Mouse (Mus musculus) olfactory bulb, adult 2 months (tissue): Measurements from ENCODE around the gene Aspn. TPM values are rescaled to one million over a fixed set of nuclear protein-coding genes. Genes with fewer than 3 reads are reported as not detected.

Source experiments
- H3K27ac ChIP-seq: fragments of 200-500 bp; 2 replicates; pipeline ENCODE4 v1.5.1; 2012; ENCODE audit warnings: low read depth, low read length; ENCODE audit not compliant: insufficient read depth
- H3K4me1 ChIP-seq: fragments of 200-500 bp; 2 replicates; pipeline ENCODE4 v1.6.1; 2012; ENCODE audit warnings: low read length; ENCODE audit not compliant: control insufficient read depth, insufficient read depth
- H3K4me3 ChIP-seq: fragments of 200-500 bp; 2 replicates; pipeline ENCODE4 v1.5.1; 2012; ENCODE audit warnings: mild to moderate bottlenecking, low read depth, low read length, moderate library complexity; ENCODE audit not compliant: insufficient read depth
- CTCF ChIP-seq: fragments of 200-500 bp; IDR thresholded peaks from 2 replicates; pipeline ENCODE4 v1.5.1; 2012; ENCODE audit warnings: low read depth, mild to moderate bottlenecking, low read length, moderate library complexity; ENCODE audit not compliant: insufficient read depth
- POLR2A ChIP-seq: fragments of 200-500 bp; IDR thresholded peaks from 2 replicates; pipeline ENCODE4 v1.6.1; 2012; ENCODE audit warnings: mild to moderate bottlenecking, low read depth, low read length, moderate library complexity; ENCODE audit not compliant: insufficient read depth
- WGBS: fragments of 180-500 bp; shearing (Covaris S2); methylation state at CpG from one replicate; pipeline ENCODE4 v1.1.7; 2018; 5-methylcytosine and 5-hydroxymethylcytosine counted together
- polyA plus RNA-seq: library from polyadenylated mRNA; stranded (reverse); fragments of >200 nt; gene quantifications from 2 replicates; pipeline ENCODE4 v1.2.4, GENCODE M21; 2012; ENCODE audit warnings: low replicate concordance; ENCODE audit not compliant: missing spikeins, insufficient read depth, insufficient read length

Aspn gene
- polyA plus RNA-seq, 1 experiment: not detected

- Histone ChIP-seq H3K4me1 (no peaks in the 10 kb centered on the region), H3K27ac (no peak overlapping the region), H3K4me3 (no peak overlapping the region)
- no peak for TF ChIP-seq CTCF
- TF ChIP-seq POLR2A: no peak
- WGBS: 86% methylated on average over 1 of the region's 1 CpGs
These were observed 2.3 kb downstream of the Aspn start for GRCm38 (mm10) chr13:49546517-49546916.

DNA sequence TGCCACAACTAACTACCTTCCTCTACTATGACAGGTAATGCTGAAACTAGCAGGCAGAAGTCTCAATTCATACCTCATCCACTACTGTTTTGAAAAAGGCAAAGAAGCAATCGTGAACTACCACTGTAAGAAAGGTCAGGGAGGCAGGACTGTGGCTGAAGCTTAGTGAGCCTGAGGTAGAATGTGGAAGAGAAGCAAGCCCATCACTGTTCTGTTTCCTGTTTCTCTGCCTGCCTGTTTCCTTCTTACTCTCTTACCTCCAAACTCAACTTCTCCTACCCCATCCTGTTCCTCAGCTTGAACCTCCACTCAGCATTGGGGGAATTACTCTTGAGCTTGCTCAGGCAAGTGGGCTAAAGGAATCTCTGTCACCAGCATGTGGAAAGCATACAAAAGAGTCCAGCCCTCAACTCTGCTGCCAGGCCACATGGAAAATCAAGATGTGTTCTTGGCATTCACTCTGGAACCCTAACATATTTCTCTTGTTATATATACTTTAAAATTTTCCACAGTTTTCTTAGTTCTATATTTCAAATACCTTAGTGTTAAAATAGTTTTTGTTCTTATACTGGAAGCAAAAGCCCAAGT lies 3.4 kb downstream of the Aspn start:
- no peaks in the 10 kb centered on the region for H3K4me1 ChIP-seq
- 71% methylated on average over 1 of the region's 1 CpGs for WGBS
- H3K27ac ChIP-seq: no peak overlapping the region
- TF ChIP-seq POLR2A (no peak), CTCF (no peak)
- no peak overlapping the region for H3K4me3 ChIP-seq

- Histone ChIP-seq H3K4me3 (no peak overlapping the region), H3K4me1 (no peaks in the 10 kb centered on the region), H3K27ac (no peak overlapping the region)
- TF ChIP-seq CTCF: no peak
- TF ChIP-seq POLR2A: no peak
- WGBS: 97% methylated on average over 3 of the region's 3 CpGs
These were observed 5.4 kb downstream of the Aspn start for GRCm38 (mm10) chr13:49549616-49550015.

- 91% methylated on average over 5 of the region's 5 CpGs for WGBS
- H3K27ac ChIP-seq: no peak overlapping the region
- H3K4me3 ChIP-seq: no peak overlapping the region
- H3K4me1 ChIP-seq: no peaks in the 10 kb centered on the region
- TF ChIP-seq CTCF (no peak), POLR2A (no peak)
These were observed 10.3 kb downstream of the Aspn start for GRCm38 (mm10) chr13:49554519-49554918.

DNA sequence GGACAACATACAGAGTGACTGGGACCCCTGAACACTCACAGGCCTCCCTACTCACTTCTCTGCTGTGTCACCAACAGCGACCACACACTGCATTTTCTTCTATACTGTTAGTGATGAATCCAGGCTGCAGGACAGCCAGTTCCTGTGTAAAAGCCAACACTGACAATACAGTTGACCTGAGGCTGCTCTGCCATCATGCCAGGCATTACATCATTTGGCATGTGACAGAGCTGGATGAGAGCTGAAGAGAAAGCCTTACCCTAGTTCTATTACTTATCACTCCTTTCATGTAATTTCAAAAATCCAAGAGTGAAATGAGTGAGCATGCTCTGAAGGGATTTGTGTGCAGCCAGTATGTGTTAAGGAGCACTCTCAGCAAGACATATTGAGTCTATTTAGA lies 12.0 kb downstream of the Aspn start:
- TF ChIP-seq CTCF: no peak
- no peak for TF ChIP-seq POLR2A
- 73% methylated on average over 1 of the region's 1 CpGs for WGBS
- no peaks in the 10 kb centered on the region for H3K4me1 ChIP-seq
- no peak overlapping the region for H3K27ac ChIP-seq
- H3K4me3 ChIP-seq: no peak overlapping the region

GRCm38 (mm10) chr13:49556924-49557323 lies 12.7 kb downstream of the Aspn start:
- TF ChIP-seq CTCF (no peak), POLR2A (no peak)
- no peaks in the 10 kb centered on the region for H3K4me1 ChIP-seq
- H3K27ac ChIP-seq: no peak overlapping the region
- H3K4me3 ChIP-seq: no peak overlapping the region
- 56% methylated on average over 1 of the region's 1 CpGs for WGBS

DNA sequence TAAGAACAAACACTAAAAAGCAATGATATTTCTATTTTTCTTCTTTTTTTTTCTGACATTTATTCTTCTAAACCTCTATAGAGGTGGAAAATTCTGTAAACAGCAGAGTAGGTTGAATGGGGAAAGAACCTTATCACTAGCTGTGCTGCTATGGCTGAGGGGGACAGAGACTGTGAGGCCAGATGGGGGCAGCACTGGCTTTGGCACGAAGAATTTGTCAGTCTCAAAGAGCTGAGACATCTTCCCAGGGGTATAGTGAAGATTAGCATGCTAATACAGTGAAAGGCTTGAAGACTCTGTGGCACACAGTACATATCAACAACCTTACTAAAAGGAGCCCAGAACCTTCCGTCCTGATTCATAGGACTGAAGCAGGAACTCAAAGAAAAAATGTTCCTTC lies 14.9 kb downstream of the Aspn start:
- Histone ChIP-seq H3K27ac (no peak overlapping the region), H3K4me3 (no peak overlapping the region), H3K4me1 (no peaks in the 10 kb centered on the region)
- 47% methylated on average over 2 of the region's 2 CpGs for WGBS
- TF ChIP-seq POLR2A: no peak
- TF ChIP-seq CTCF: no peak

GRCm38 (mm10) chr13:49560886-49561285 lies 16.6 kb downstream of the Aspn start:
- H3K27ac ChIP-seq: no peak overlapping the region
- no peaks in the 10 kb centered on the region for H3K4me1 ChIP-seq
- TF ChIP-seq CTCF (no peak), POLR2A (no peak)
- 74% methylated on average over 2 of the region's 2 CpGs for WGBS
- H3K4me3 ChIP-seq: no peak overlapping the region

GRCm38 (mm10) chr13:49564347-49564746 lies 20.1 kb downstream of the Aspn start:
- TF ChIP-seq CTCF (no peak), POLR2A (no peak)
- no peaks in the 10 kb centered on the region for H3K4me1 ChIP-seq
- 96% methylated on average over 1 of the region's 1 CpGs for WGBS

GRCm38 (mm10) chr13:49570371-49570770 lies 26.1 kb downstream of the Aspn start:
- no peak overlapping the region for H3K27ac ChIP-seq
- no peaks in the 10 kb centered on the region for H3K4me1 ChIP-seq
- TF ChIP-seq POLR2A (no peak), CTCF (no peak)
- 75% methylated on average over 3 of the region's 3 CpGs for WGBS
- no peak overlapping the region for H3K4me3 ChIP-seq

More at GRCm38 (mm10) chr13:49564347-49564746, 20.1 kb downstream of the Aspn start:
- no peak overlapping the region for H3K27ac ChIP-seq
- H3K4me3 ChIP-seq: no peak overlapping the region
